In genomic region chr4:142156506-142156905, GRCm38 (mm10) we compare ENCODE assay signal across 16 mouse cellular contexts.
DNase-seq lines count a peak whose midpoint lies in the region; ATAC-seq and TF ChIP-seq lines count a peak whose summit lies in the region.
"Had no signal": no experiment of that assay in that cellular context is flagged by ENCODE, and none has a peak within 500 bp of the region (broad histone marks: within the 10 kb centered on the region; RNA-seq: fewer than 3 reads in every experiment).

No protein-coding gene starts in this region.

- peaks cover 4% of the 10 kb centered on the region for H3K4me1 ChIP-seq in heart, adult 2 months (ENCODE audit: control insufficient read depth, insufficient read depth, low read length)
- H3K4me1 ChIP-seq in heart, embryonic 11.5 days (ENCODE audit: control insufficient read depth, insufficient read depth, low read length) = peaks cover 9% of the 10 kb centered on the region
- H3K4me1 ChIP-seq in hindbrain, embryonic 11.5 days (replicated peaks; ENCODE audit: control insufficient read depth, insufficient read depth, low read length) = no peaks in the 10 kb centered on the region

- intact Hi-C loops in heart, adult 2 months (cut with DNase I) = no loop called here
- intact Hi-C loops in gastrocnemius, postnatal 36 days (cut with DNase I) = no loop called here

- TF ChIP-seq POLR2A in heart, adult 2 months (IDR thresholded peaks at IDR 0.05; ENCODE audit: insufficient read depth, low read depth, low read length) = no peak

- ATAC-seq in heart, embryonic 11.5 days (replicated peaks; ENCODE audit: insufficient number of reproducible peaks, low FRiP score, low TSS enrichment) = no peak
- ATAC-seq in hindbrain, embryonic 11.5 days (ENCODE audit: low FRiP score) = no peak
- ATAC-seq: midbrain, embryonic 16.5 days; Patski had no signal

- DNase-seq in heart, adult 2 months = peak; percentile 48 to 76
- DNase-seq in Muller cell, postnatal 12 days (ENCODE audit: inconsistent ontology term) = peak; percentile 72
- peak; percentile 81 for DNase-seq in cerebellum, adult 9-11 months
- peak; percentile 35 to 36 for DNase-seq in gastrocnemius, postnatal 36 days
- DNase-seq in ovary, postnatal 10 days (ENCODE audit: low spot score) = no peak
- DNase-seq in spleen, postnatal 36 days (ENCODE audit: low spot score in 2 of 2) = no peak
- no peak for DNase-seq in hindbrain, embryonic 11.5 days (ENCODE audit: low spot score)
- DNase-seq: adrenal gland, adult 8-10 months; kidney, adult 9 months; right cerebral cortex, postnatal 4 days had no signal

- H3K27ac ChIP-seq in heart, adult 2 months = no peak overlapping the region
- no peak overlapping the region for H3K27ac ChIP-seq in heart, embryonic 11.5 days (ENCODE audit: low read depth, low read length)
- no peak overlapping the region for H3K27ac ChIP-seq in hindbrain, embryonic 11.5 days (ENCODE audit: low read depth, low read length)
- H3K27ac ChIP-seq: hindbrain, embryonic 15.5 days; neural tube, embryonic 13.5 days had no signal

- 32% methylated on average over 5 of the region's 5 CpGs for WGBS in heart, adult 2 months
- 57% methylated on average over 5 of the region's 5 CpGs for WGBS in heart, embryonic 11.5 days (ENCODE audit: insufficient replicate concordance)
- 91% methylated on average over 5 of the region's 5 CpGs for WGBS in hindbrain, embryonic 11.5 days

- no peaks in the 10 kb centered on the region for H3K9me3 ChIP-seq in heart, embryonic 11.5 days (replicated peaks; ENCODE audit: control insufficient read depth, low read length)
- no peaks in the 10 kb centered on the region for H3K9me3 ChIP-seq in hindbrain, embryonic 11.5 days (ENCODE audit: control insufficient read depth, low read length)
- H3K9me3 ChIP-seq: hindbrain, embryonic 15.5 days; neural tube, embryonic 13.5 days had no signal

- no peak overlapping the region for H3K4me3 ChIP-seq in heart, adult 2 months
- no peak overlapping the region for H3K4me3 ChIP-seq in heart, embryonic 11.5 days (ENCODE audit: low read depth, low read length)
- H3K4me3 ChIP-seq in hindbrain, embryonic 11.5 days (ENCODE audit: low read depth, low read length) = no peak overlapping the region
- H3K4me3 ChIP-seq: erythroblast, embryonic 14.5 days; hindbrain, embryonic 15.5 days; neural tube, embryonic 13.5 days had no signal

- no peaks in the 10 kb centered on the region for H3K36me3 ChIP-seq in heart, adult 2 months (ENCODE audit: control insufficient read depth, insufficient read depth, low read length)
- 0 out of 2 replicates have a peak, but pooled peaks cover 3% of the 10 kb centered on the region for H3K36me3 ChIP-seq in heart, embryonic 11.5 days (ENCODE audit: control insufficient read depth, insufficient read depth, low read length)
- H3K36me3 ChIP-seq in hindbrain, embryonic 11.5 days (ENCODE audit: control insufficient read depth, insufficient read depth, low read length) = no peaks in the 10 kb centered on the region
- H3K36me3 ChIP-seq: hindbrain, embryonic 15.5 days had no signal

- H3K27me3 ChIP-seq in heart, adult 2 months (ENCODE audit: control insufficient read depth, insufficient read depth, low read length) = no peaks in the 10 kb centered on the region
- no peaks in the 10 kb centered on the region for H3K27me3 ChIP-seq in heart, embryonic 11.5 days (ENCODE audit: control insufficient read depth, insufficient read depth, low read length)
- H3K27me3 ChIP-seq in hindbrain, embryonic 11.5 days (ENCODE audit: control insufficient read depth, insufficient read depth, low read length) = no peaks in the 10 kb centered on the region
- H3K27me3 ChIP-seq: hindbrain, embryonic 15.5 days; neural tube, embryonic 13.5 days; Patski had no signal

- H3K9ac ChIP-seq in heart, adult 2 months (ENCODE audit: low read depth, low read length) = no peak overlapping the region
- no peak overlapping the region for H3K9ac ChIP-seq in heart, embryonic 11.5 days (ENCODE audit: low read depth, low read length)
- no peak overlapping the region for H3K9ac ChIP-seq in hindbrain, embryonic 11.5 days (ENCODE audit: low read depth, low read length)
- H3K9ac ChIP-seq: hindbrain, embryonic 15.5 days; neural tube, embryonic 13.5 days had no signal

- no peak overlapping the region for H3K4me2 ChIP-seq in heart, embryonic 11.5 days
- H3K4me2 ChIP-seq in hindbrain, embryonic 11.5 days (replicated peaks; ENCODE audit: low read depth, low read length) = no peak overlapping the region
- H3K4me2 ChIP-seq: hindbrain, embryonic 15.5 days; neural tube, embryonic 13.5 days had no signal

- TF ChIP-seq EP300 in heart, adult 2 months (IDR thresholded peaks at IDR 0.05; ENCODE audit: insufficient read depth, low read depth, low read length) = peak; percentile 75

- TF ChIP-seq CTCF in heart, adult 2 months (IDR thresholded peaks at IDR 0.05) = no peak

- no peaks in the 10 kb centered on the region for H3K79me2 ChIP-seq in heart, adult 2 months (replicated peaks; ENCODE audit: control insufficient read depth, insufficient read depth, low read length)

Comparison
In these comparisons a context has a peak if more than half of its experiments do, and no peak if none do; other contexts are left out.
1. DNase-seq: peak in heart, adult 2 months (2 of 2), Muller cell, postnatal 12 days (single experiment), cerebellum, adult 9-11 months (single experiment) and gastrocnemius, postnatal 36 days (2 of 2); none in ovary, postnatal 10 days (single experiment), spleen, postnatal 36 days (0 of 2) and hindbrain, embryonic 11.5 days (single experiment).